Mouse (Mus musculus): ENCODE data around the gene Cel. TPM values are rescaled to one million over a fixed set of nuclear protein-coding genes. Genes with fewer than 3 reads are reported as not detected.

Cel gene
- polyA plus RNA-seq, 1 experiment from 2014 or later = not detected

DNA sequence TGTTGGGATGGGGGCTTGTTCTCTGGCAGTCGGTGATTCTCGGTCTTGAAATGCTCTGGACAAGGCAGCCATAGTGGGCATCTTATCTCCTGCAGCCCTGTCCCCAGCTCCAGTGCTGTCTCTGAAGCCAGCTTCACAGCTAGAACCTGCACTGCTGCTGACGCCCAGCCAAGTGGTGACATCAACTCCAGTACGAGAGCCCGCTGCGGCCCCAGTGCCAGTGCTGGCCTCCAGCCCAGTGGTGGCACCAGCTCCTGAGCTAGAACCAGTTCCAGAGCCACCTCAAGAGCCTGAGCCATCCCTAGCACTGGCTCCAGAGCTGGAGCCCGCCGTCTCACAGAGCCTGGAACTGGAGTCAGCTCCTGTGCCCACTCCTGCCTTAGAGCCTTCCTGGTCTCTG, 19.3 kb downstream of the Cel start:
- H3K9ac ChIP-seq = no peak overlapping the region
- 86% methylated on average over 8 of the region's 8 CpGs for WGBS
- no peaks in the 10 kb centered on the region for H3K9me3 ChIP-seq (ENCODE audit: control insufficient read depth, low read length)
- no peak overlapping the region for H3K4me2 ChIP-seq (replicated peaks)
- no peak overlapping the region for H3K4me3 ChIP-seq (replicated peaks; ENCODE audit: low read length)
- no peak for DNase-seq (ENCODE audit: low spot score)
- no peaks in the 10 kb centered on the region for H3K27me3 ChIP-seq (ENCODE audit: control insufficient read depth, insufficient read depth, low read length)
- no peak overlapping the region for H3K27ac ChIP-seq
- H3K4me1 ChIP-seq (replicated peaks; ENCODE audit: control insufficient read depth, insufficient read depth, low read length) = peaks cover 15% of the 10 kb centered on the region
- no peak for ATAC-seq (ENCODE audit: low FRiP score)
- H3K36me3 ChIP-seq (replicated peaks; ENCODE audit: control insufficient read depth, insufficient read depth) = peaks cover 82% of the 10 kb centered on the region

DNA sequence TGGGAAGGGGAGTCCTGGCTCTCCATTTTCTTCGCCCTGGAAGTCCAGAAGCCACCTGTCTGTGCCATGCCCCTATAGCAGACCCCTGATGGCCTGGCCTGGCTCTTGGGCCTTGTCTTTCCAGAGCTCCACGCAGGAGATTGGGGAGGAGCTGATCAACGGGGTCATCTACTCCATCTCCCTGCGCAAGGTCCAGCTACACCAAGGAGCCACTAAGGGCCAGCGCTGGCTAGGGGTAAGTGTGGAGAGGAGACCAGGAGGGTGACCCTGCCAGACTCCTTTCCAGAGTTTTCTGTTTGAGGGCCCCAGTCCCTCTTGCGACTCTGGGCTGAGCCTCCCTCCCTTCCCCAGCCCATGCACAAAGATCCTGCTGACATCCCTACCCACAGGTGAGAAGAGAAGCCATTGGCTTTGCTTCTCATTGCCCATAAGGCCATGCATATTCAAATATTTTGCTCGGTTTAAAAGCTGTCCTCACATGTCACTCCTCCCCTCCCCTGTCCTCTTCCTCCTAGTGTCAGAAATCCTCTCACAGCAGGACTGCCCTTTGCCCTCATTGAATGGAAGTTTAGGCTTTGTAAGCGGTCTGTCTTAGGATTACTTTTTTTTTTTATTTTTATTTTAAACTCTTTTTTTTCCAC, 22.5 kb downstream of the Cel start:
- no peak for ATAC-seq (ENCODE audit: low FRiP score)
- no peaks in the 10 kb centered on the region for H3K9me3 ChIP-seq (ENCODE audit: control insufficient read depth, low read length)
- H3K4me2 ChIP-seq (replicated peaks) = no peak overlapping the region
- H3K9ac ChIP-seq = no peak overlapping the region
- 77% methylated on average over 8 of the region's 8 CpGs for WGBS
- H3K27me3 ChIP-seq (ENCODE audit: control insufficient read depth, insufficient read depth, low read length) = no peaks in the 10 kb centered on the region
- peaks cover 45% of the 10 kb centered on the region for H3K4me1 ChIP-seq (replicated peaks; ENCODE audit: control insufficient read depth, insufficient read depth, low read length)
- peaks cover 52% of the 10 kb centered on the region for H3K36me3 ChIP-seq (replicated peaks; ENCODE audit: control insufficient read depth, insufficient read depth)
- no peak overlapping the region for H3K4me3 ChIP-seq (replicated peaks; ENCODE audit: low read length)
- DNase-seq (ENCODE audit: low spot score) = no peak
- no peak overlapping the region for H3K27ac ChIP-seq

DNA sequence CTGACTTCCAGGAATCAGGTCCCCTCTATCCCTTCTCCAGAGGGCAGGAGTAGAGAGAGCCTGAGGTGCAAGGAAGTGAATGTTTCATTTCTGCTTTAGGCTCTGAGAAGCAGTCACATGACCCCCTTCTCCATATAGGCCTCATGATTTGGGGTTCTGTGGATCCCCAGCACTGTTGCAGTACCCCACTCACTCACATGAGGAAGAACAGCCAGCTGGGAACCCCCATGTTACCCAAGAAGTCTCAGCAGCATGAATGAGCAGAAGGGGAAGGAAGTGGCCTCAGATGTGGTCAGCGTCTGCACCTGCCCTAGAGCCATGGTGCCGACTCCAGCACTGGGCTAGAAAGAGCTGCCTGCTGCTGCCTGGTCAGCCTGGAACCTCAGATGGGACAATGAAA, 23.3 kb downstream of the Cel start:
- Histone ChIP-seq H3K27me3 (ENCODE audit: control insufficient read depth, insufficient read depth, low read length) (no peaks in the 10 kb centered on the region), H3K36me3 (replicated peaks; ENCODE audit: control insufficient read depth, insufficient read depth) (peaks cover 44% of the 10 kb centered on the region), H3K9ac (peak overlapping the region; percentile 51; the same call in 1 of the 2 replicates), H3K4me1 (replicated peaks; ENCODE audit: control insufficient read depth, insufficient read depth, low read length) (peaks cover 52% of the 10 kb centered on the region), H3K27ac (peak overlapping the region; percentile 66), H3K4me3 (replicated peaks; ENCODE audit: low read length) (no peak overlapping the region), H3K9me3 (ENCODE audit: control insufficient read depth, low read length) (no peaks in the 10 kb centered on the region), H3K4me2 (replicated peaks) (peak overlapping the region; percentile 12; the same call in 1 of the 2 replicates)
- DNase-seq (ENCODE audit: low spot score) (no peak), ATAC-seq (ENCODE audit: low FRiP score) (no peak)
- 70% methylated on average over 2 of the region's 2 CpGs for WGBS

DNA sequence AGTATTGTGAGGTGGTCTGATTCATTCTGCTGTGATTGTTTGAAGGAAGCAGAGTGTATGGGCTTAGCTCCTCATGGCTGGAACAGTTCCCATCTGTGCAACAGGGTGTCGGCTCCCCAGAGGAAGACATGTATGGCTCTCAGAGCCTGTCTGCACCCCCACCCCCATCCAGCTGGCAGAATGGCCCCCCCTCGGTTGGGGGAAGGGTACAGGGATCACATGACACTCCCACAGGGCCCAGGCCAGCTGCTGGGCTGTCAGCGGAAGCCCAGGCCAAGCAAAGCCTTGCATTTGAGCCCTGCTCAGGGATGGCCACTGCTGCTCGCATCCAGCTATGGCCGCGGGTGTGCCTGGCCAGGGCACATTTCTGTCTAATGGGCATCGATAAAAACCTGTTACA, 24.0 kb downstream of the Cel start:
- H3K36me3 ChIP-seq (replicated peaks; ENCODE audit: control insufficient read depth, insufficient read depth) = peaks cover 37% of the 10 kb centered on the region
- peaks cover 60% of the 10 kb centered on the region for H3K4me1 ChIP-seq (replicated peaks; ENCODE audit: control insufficient read depth, insufficient read depth, low read length)
- ATAC-seq (ENCODE audit: low FRiP score) (peak; percentile 35; the same call in 1 of the 2 replicates), DNase-seq (ENCODE audit: low spot score) (peak; percentile 53)
- whole genome bisulfite sequencing = 20% methylated on average over 7 of the region's 7 CpGs
- peak overlapping the region; percentile 66 for H3K27ac ChIP-seq
- no peak overlapping the region for H3K4me3 ChIP-seq (replicated peaks; ENCODE audit: low read length)
- H3K27me3 ChIP-seq (ENCODE audit: control insufficient read depth, insufficient read depth, low read length) = no peaks in the 10 kb centered on the region
- peak overlapping the region; percentile 51 for H3K9ac ChIP-seq
- H3K4me2 ChIP-seq (replicated peaks) = peak overlapping the region; percentile 12; the same call in 1 of the 2 replicates
- no peaks in the 10 kb centered on the region for H3K9me3 ChIP-seq (ENCODE audit: control insufficient read depth, low read length)

DNA sequence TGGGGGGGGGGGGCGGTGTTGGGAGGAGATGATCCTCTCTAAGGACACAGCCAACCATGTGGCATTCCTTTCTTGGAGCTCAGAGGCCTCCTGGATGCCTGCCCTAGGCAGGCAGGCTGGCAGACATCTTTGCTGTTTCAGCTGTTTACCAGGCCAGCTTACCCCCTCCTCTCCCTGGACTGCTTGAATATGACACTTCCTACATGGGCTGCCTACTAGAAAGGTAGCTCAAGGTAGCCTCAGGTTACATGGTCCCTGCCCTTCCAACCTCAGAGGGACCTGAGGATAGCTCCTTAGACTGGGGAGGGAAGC, 24.4 kb downstream of the Cel start:
- Histone ChIP-seq H3K4me2 (replicated peaks) (0 out of 2 replicates have a peak overlapping the region, but pooled peaks have one; percentile 1), H3K4me3 (replicated peaks; ENCODE audit: low read length) (no peak overlapping the region), H3K4me1 (replicated peaks; ENCODE audit: control insufficient read depth, insufficient read depth, low read length) (peaks cover 64% of the 10 kb centered on the region), H3K9me3 (ENCODE audit: control insufficient read depth, low read length) (no peaks in the 10 kb centered on the region), H3K36me3 (replicated peaks; ENCODE audit: control insufficient read depth, insufficient read depth) (peaks cover 33% of the 10 kb centered on the region), H3K9ac (peak overlapping the region; percentile 51; the same call in 1 of the 2 replicates), H3K27ac (peak overlapping the region; percentile 66), H3K27me3 (ENCODE audit: control insufficient read depth, insufficient read depth, low read length) (no peaks in the 10 kb centered on the region)
- no peak for DNase-seq (ENCODE audit: low spot score)
- 45% methylated on average over 1 of the region's 1 CpGs for WGBS
- no peak for ATAC-seq (ENCODE audit: low FRiP score)

DNA sequence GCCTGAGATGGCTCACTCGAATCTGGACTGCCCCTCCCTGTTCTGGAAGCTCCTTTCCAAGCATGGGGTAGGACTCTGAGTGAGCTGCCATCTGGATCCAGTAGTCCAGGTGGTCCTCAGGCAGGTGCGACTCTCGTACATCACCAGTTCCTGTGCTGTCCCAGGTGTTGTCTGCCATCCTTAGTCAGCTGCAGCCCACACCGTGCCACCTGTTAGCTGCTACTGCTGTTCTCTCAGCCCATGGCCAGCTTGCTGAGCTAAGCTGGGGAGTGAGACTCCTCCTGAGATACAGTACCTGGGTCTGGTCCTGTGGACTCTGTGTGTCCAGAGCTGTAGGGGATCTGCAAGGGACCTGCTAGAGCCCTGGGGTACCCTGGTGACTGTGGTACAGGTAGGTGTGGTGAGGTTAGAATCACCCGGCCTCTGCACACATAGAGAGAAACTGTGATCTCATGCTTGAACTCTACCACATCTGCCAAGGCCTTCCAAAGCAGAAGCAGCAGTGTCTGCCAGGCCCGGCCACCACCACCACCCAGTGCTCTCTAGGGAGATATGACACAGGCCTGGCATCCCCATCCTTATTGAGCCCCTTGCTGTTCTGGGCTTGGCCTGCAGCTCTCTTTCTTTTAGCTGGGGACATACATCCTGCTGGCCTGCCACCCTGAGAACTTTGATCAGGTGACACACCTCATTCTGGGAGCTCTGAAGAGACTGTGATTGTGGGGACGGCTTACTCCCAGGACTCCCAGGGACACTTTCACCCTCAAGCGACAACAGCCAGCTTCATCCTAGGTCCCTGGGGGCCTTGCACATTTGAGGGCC, 25.0 kb downstream of the Cel start:
- peak overlapping the region; percentile 66 for H3K27ac ChIP-seq
- no peaks in the 10 kb centered on the region for H3K27me3 ChIP-seq (ENCODE audit: control insufficient read depth, insufficient read depth, low read length)
- DNase-seq (ENCODE audit: low spot score) (no peak), ATAC-seq (ENCODE audit: low FRiP score) (no peak)
- WGBS = 64% methylated on average over 8 of the region's 8 CpGs
- no peak overlapping the region for H3K4me2 ChIP-seq (replicated peaks)
- H3K4me3 ChIP-seq (replicated peaks; ENCODE audit: low read length) = no peak overlapping the region
- no peaks in the 10 kb centered on the region for H3K9me3 ChIP-seq (ENCODE audit: control insufficient read depth, low read length)
- peaks cover 69% of the 10 kb centered on the region for H3K4me1 ChIP-seq (replicated peaks; ENCODE audit: control insufficient read depth, insufficient read depth, low read length)
- peak overlapping the region; percentile 16; the same call in 1 of the 2 replicates for H3K9ac ChIP-seq
- H3K36me3 ChIP-seq (replicated peaks; ENCODE audit: control insufficient read depth, insufficient read depth) = peaks cover 27% of the 10 kb centered on the region

DNA sequence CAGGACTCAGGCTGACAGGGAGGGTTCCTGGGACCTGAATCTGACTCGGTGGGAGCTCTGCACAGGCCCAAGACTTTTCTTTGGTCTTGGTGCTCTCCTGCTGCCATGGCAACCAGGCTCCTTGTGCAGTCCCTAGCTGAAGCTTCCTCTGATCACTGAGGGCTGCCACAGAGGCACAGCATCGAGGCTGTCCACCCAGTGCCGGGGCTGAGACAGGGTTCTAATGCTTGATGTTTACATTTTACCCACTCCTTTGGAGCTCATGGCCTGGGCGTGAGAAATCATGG, 25.6 kb downstream of the Cel start:
- H3K4me3 ChIP-seq (replicated peaks; ENCODE audit: low read length) = no peak overlapping the region
- no peaks in the 10 kb centered on the region for H3K9me3 ChIP-seq (ENCODE audit: control insufficient read depth, low read length)
- 25% methylated on average over 4 of the region's 4 CpGs for WGBS
- H3K4me1 ChIP-seq (replicated peaks; ENCODE audit: control insufficient read depth, insufficient read depth, low read length) = peaks cover 74% of the 10 kb centered on the region
- H3K27ac ChIP-seq = peak overlapping the region; percentile 39; the same call in 1 of the 2 replicates
- H3K4me2 ChIP-seq (replicated peaks) = no peak overlapping the region
- peaks cover 21% of the 10 kb centered on the region for H3K36me3 ChIP-seq (replicated peaks; ENCODE audit: control insufficient read depth, insufficient read depth)
- peak overlapping the region; percentile 16; the same call in 1 of the 2 replicates for H3K9ac ChIP-seq
- H3K27me3 ChIP-seq (ENCODE audit: control insufficient read depth, insufficient read depth, low read length) = no peaks in the 10 kb centered on the region
- ATAC-seq (ENCODE audit: low FRiP score) (no peak), DNase-seq (ENCODE audit: low spot score) (no peak)

- Histone ChIP-seq H3K4me3 (replicated peaks; ENCODE audit: low read length) (no peak overlapping the region), H3K27me3 (ENCODE audit: control insufficient read depth, insufficient read depth, low read length) (no peaks in the 10 kb centered on the region), H3K36me3 (replicated peaks; ENCODE audit: control insufficient read depth, insufficient read depth) (peaks cover 15% of the 10 kb centered on the region), H3K9ac (peak overlapping the region; percentile 16; the same call in 1 of the 2 replicates), H3K4me1 (replicated peaks; ENCODE audit: control insufficient read depth, insufficient read depth, low read length) (peaks cover 80% of the 10 kb centered on the region), H3K9me3 (ENCODE audit: control insufficient read depth, low read length) (no peaks in the 10 kb centered on the region), H3K4me2 (replicated peaks) (no peak overlapping the region), H3K27ac (peak overlapping the region; percentile 39; the same call in 1 of the 2 replicates)
- ATAC-seq (ENCODE audit: low FRiP score) (no peak), DNase-seq (ENCODE audit: low spot score) (no peak)
- 60% methylated on average over 11 of the region's 11 CpGs for WGBS
Observed at GRCm38 (mm10) chr2:28536766-28537633, 26.2 kb downstream of the Cel start.

- Histone ChIP-seq H3K4me3 (replicated peaks; ENCODE audit: low read length) (no peak overlapping the region), H3K27me3 (ENCODE audit: control insufficient read depth, insufficient read depth, low read length) (no peaks in the 10 kb centered on the region), H3K4me1 (replicated peaks; ENCODE audit: control insufficient read depth, insufficient read depth, low read length) (peaks cover 85% of the 10 kb centered on the region), H3K4me2 (replicated peaks) (peak overlapping the region; percentile 84; the same call in 1 of the 2 replicates), H3K9me3 (ENCODE audit: control insufficient read depth, low read length) (no peaks in the 10 kb centered on the region), H3K9ac (no peak overlapping the region), H3K27ac (peak overlapping the region; percentile 88; the same call in 1 of the 2 replicates), H3K36me3 (replicated peaks; ENCODE audit: control insufficient read depth, insufficient read depth) (peaks cover 7% of the 10 kb centered on the region)
- ATAC-seq (ENCODE audit: low FRiP score) = no peak
- no peak for DNase-seq (ENCODE audit: low spot score)
- WGBS = 68% methylated on average over 4 of the region's 4 CpGs
Observed at GRCm38 (mm10) chr2:28536166-28536565, 27.0 kb downstream of the Cel start.
